Mouse (Mus musculus) CD4-positive, CD25-positive, alpha-beta regulatory T cell, adult 9 weeks (primary cell): ENCODE data around the gene Ddx6. TPM values are rescaled to one million over a fixed set of nuclear protein-coding genes. Genes with fewer than 3 reads are reported as not detected.

Experiments used
- polyA plus RNA-seq: library from polyadenylated mRNA; unstranded; fragments of 100-300 nt; shearing (Covaris generic); gene quantifications from one replicate; pipeline ENCODE4 v1.2.1, GENCODE M21; 2017

Ddx6 gene
- 51.6 TPM for polyA plus RNA-seq

GRCm38 (mm10) chr9:44604779-44605615 is at the start of gene Ddx6:
Ddx6 (plus strand) TSS chr9:44604892.

GRCm38 (mm10) chr9:44561597-44561996 is 43.1 kb upstream of the Ddx6 start, which contains the start of gene Cxcr5:
Cxcr5 (minus strand) TSS chr9:44561877.

DNA sequence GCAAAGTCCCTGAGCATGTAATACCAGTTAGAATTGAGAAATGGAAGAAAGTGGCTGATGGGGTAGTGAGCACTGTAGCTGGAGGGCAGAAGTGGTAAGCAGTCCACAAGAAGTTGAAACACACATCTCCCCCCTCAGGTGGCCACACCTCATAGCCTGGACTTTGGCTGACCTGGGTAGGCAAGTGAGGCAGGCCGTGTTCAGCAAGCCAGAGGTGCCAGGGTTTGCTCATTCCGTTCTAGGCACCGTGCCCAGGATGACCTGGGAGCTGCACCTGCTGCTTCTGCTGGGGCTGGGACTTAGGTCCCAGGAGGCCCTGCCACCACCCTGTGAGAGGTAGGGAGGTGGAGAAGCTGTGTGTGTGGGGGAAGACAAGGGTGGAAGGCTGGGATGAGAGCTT is 68.3 kb downstream of the Ddx6 start, which contains the start of gene Treh:
TSS of gene Treh (plus strand) at position 229 of the 400 bp plus-strand sequence.

Other genes with a start within 250 kb of the Ddx6 start
- gene Vps11, start 243.2 kb upstream of the Ddx6 start, polyA plus RNA-seq: 82.6 TPM
- 26.6 TPM for gene Hyou1, start 225.4 kb upstream of the Ddx6 start, polyA plus RNA-seq
- gene Slc37a4, start 208.0 kb upstream of the Ddx6 start, polyA plus RNA-seq: 29.0 TPM
- 2,154 TPM for gene Rps25, start 197.8 kb upstream of the Ddx6 start, polyA plus RNA-seq
- gene Trappc4, start 197.3 kb upstream of the Ddx6 start, polyA plus RNA-seq: 157 TPM
- 65.9 TPM for gene Ccdc84, start 186.3 kb upstream of the Ddx6 start, polyA plus RNA-seq
- gene Foxr1, start 163.8 kb upstream of the Ddx6 start, polyA plus RNA-seq: 0.14 TPM
- gene Upk2, start 149.9 kb upstream of the Ddx6 start, polyA plus RNA-seq: not detected
- gene Bcl9l, start 122.1 kb upstream of the Ddx6 start, polyA plus RNA-seq: 8.3 TPM
- gene Cxcr5, start 43.0 kb upstream of the Ddx6 start, polyA plus RNA-seq: 93.5 TPM
- not detected for gene Treh, start 68.3 kb downstream of the Ddx6 start, polyA plus RNA-seq
- gene Phldb1, start 130.3 kb downstream of the Ddx6 start, polyA plus RNA-seq: 0.89 TPM
- gene Arcn1, start 163.0 kb downstream of the Ddx6 start, polyA plus RNA-seq: 90.7 TPM
- gene Ift46, start 163.0 kb downstream of the Ddx6 start, polyA plus RNA-seq: 47.3 TPM
- 0.48 TPM for gene Tmem25, start 194.4 kb downstream of the Ddx6 start, polyA plus RNA-seq
- gene Ttc36, start 198.2 kb downstream of the Ddx6 start, polyA plus RNA-seq: not detected